Mouse (Mus musculus) spleen, adult 2 months (tissue): ENCODE results near the gene Fnbp1.

ENCODE experiments used
- CTCF ChIP-seq: fragments of 200-500 bp; IDR thresholded peaks from 2 replicates; pipeline ENCODE4 v1.5.1; 2011; ENCODE audit warnings: mild to moderate bottlenecking, inconsistent platforms; ENCODE audit not compliant: insufficient read depth, insufficient read length, insufficient replicate concordance; ENCODE audit errors: extremely low read depth
- POLR2A ChIP-seq: fragments of 200-500 bp; IDR thresholded peaks from 2 replicates; pipeline ENCODE4 v1.6.1; 2011; ENCODE audit warnings: low read depth, low read length, inconsistent platforms

DNA sequence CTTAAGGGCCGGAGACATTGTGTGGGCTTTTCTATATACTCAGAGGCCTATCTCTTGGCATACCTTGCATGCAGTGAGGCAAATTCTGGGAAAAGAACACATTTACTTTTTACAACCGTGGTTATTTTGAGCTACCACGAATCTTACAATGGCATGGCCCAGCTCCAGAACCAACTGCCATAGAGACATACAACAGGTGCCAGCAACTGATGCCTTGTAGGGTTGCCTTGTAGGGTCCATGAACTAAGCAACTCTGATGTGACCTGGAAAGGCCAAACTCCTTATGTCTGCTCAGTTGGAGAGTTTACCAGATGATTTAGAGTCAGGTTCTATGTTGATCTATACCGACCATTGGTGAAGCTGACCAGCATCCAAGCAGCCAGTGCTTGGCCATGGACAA lies 147.0 kb downstream of the Fnbp1 start:
- TF ChIP-seq POLR2A = no peak
- no peak for TF ChIP-seq CTCF
